Comparison of ENCODE assay signal across 8 mouse cellular contexts in genomic region chr2:27027618-27028436, GRCm38 (mm10). TPM values are rescaled to one million over a fixed set of nuclear protein-coding genes. Genes with fewer than 3 reads are reported as not detected.
DNase-seq lines count a peak whose midpoint lies in the region; ATAC-seq and TF ChIP-seq lines count a peak whose summit lies in the region.

Slc2a6 (minus strand) TSS chr2:27027998.

- peak within 1 kb of the TSS; percentile 86 for H3K4me2 ChIP-seq in CH12.LX (ENCODE audit: insufficient read depth, low read depth, poor library complexity, severe bottlenecking)
- peak within 1 kb of the TSS; percentile 67 for H3K4me2 ChIP-seq in forebrain, embryonic 13.5 days
- H3K4me2 ChIP-seq in liver, embryonic 16.5 days (ENCODE audit: low read depth, low read length) = peak within 1 kb of the TSS; percentile 43
- peak within 1 kb of the TSS; percentile 57 for H3K4me2 ChIP-seq in neural tube, embryonic 12.5 days (replicated peaks)
- peak within 1 kb of the TSS; percentile 44 for H3K4me2 ChIP-seq in stomach, postnatal 0 days (replicated peaks; ENCODE audit: low read depth)

- TF ChIP-seq RAD21 in CH12.LX (IDR thresholded peaks at IDR 0.05; ENCODE audit: low read depth, low read length) = no peak

- TF ChIP-seq EP300 in CH12.LX (IDR thresholded peaks at IDR 0.05; ENCODE audit: low read length) = no peak
- no peak for TF ChIP-seq EP300 in stomach, postnatal 0 days (optimal IDR thresholded peaks at IDR 0.05)

- peak within 1 kb of the TSS; percentile 72 for H3K9ac ChIP-seq in CH12.LX (ENCODE audit: insufficient read depth, low read depth)
- peak within 1 kb of the TSS; percentile 55 for H3K9ac ChIP-seq in forebrain, embryonic 13.5 days
- no peak within 1 kb of the TSS for H3K9ac ChIP-seq in liver, embryonic 16.5 days (ENCODE audit: low read depth, low read length)
- H3K9ac ChIP-seq in neural tube, embryonic 12.5 days = peak within 1 kb of the TSS; percentile 47
- H3K9ac ChIP-seq in stomach, postnatal 0 days (ENCODE audit: low read length) = peak within 1 kb of the TSS; percentile 35

- peak within 1 kb of the TSS; percentile 72 to 74 (median 73) for H3K4me3 ChIP-seq in CH12.LX (replicated peaks in 1 of 3; ENCODE audit: low read depth in 2 of 3, low read length in 2 of 3, poor library complexity in 1 of 3)
- peak within 1 kb of the TSS; percentile 37 for H3K4me3 ChIP-seq in forebrain, embryonic 13.5 days
- 0 out of 2 replicates have a peak within 1 kb of the TSS, but pooled peaks have one; percentile 25 for H3K4me3 ChIP-seq in liver, embryonic 16.5 days (ENCODE audit: low read depth, low read length)
- peak within 1 kb of the TSS; percentile 30 for H3K4me3 ChIP-seq in neural tube, embryonic 12.5 days
- H3K4me3 ChIP-seq in stomach, postnatal 0 days (ENCODE audit: low read depth, low read length) = no peak within 1 kb of the TSS; the same call in 1 of the 2 replicates

- H3K79me2 ChIP-seq in CH12.LX (replicated peaks; ENCODE audit: control insufficient read depth, extremely low read depth, insufficient read depth, poor library complexity, severe bottlenecking) = peaks cover 4% of the 10 kb centered on the region; the same call in 1 of the 2 replicates

- peak; percentile 99 for ATAC-seq in forebrain, embryonic 13.5 days
- peak; percentile 90 for ATAC-seq in liver, embryonic 16.5 days (ENCODE audit: low read depth)
- peak; percentile 98 for ATAC-seq in neural tube, embryonic 12.5 days (ENCODE audit: low FRiP score, low read depth)
- peak; percentile 97 for ATAC-seq in stomach, postnatal 0 days (ENCODE audit: low FRiP score, low TSS enrichment)

- intact Hi-C loops in heart, postnatal 10 days (cut with DNase I) = no loop called here

- in situ Hi-C loops in CH12.LX (cut with MboI; ENCODE audit: low pct_ligation_motif_present, low pct_unique_long_range_greater_than_20kb, low sequenced_read_pairs) = no loop called here

- no peak for TF ChIP-seq CTCF in CH12.LX (conservative IDR thresholded peaks at IDR 0.05 in 1 of 2, IDR thresholded peaks at IDR 0.05 in 1 of 2; ENCODE audit: low read depth in 2 of 2, low read length in 2 of 2)
- no peak for TF ChIP-seq CTCF in stomach, postnatal 0 days (IDR thresholded peaks at IDR 0.05; ENCODE audit: low read depth)

- peak; percentile 89 for DNase-seq in CH12.LX (ENCODE audit: extremely low read depth)
- peak; percentile 68 for DNase-seq in c-Kit-positive CD71-positive TER-119-positive erythroid progenitor cells, embryonic 14.5 days (ENCODE audit: low spot score)
- peak; percentile 87 for DNase-seq in heart, postnatal 10 days
- DNase-seq in kidney, postnatal 4 days = peak; percentile 89 to 94
- DNase-seq in stomach, postnatal 0 days (ENCODE audit: low spot score) = peak; percentile 92

- WGBS in forebrain, embryonic 13.5 days = 2% methylated on average over 38 of the region's 38 CpGs
- WGBS in liver, embryonic 16.5 days (ENCODE audit: insufficient replicate concordance) = 2% methylated on average over 38 of the region's 38 CpGs
- WGBS in neural tube, embryonic 12.5 days = 2% methylated on average over 38 of the region's 38 CpGs
- WGBS in stomach, postnatal 0 days = 3% methylated on average over 36 of the region's 38 CpGs

- H3K27me3 ChIP-seq in CH12.LX (replicated peaks) = no peaks in the 10 kb centered on the region
- peaks cover 22% of the 10 kb centered on the region for H3K27me3 ChIP-seq in forebrain, embryonic 13.5 days
- peaks cover 5% of the 10 kb centered on the region for H3K27me3 ChIP-seq in liver, embryonic 16.5 days (ENCODE audit: control insufficient read depth, insufficient read depth, low read depth, low read length)
- H3K27me3 ChIP-seq in neural tube, embryonic 12.5 days (replicated peaks) = no peaks in the 10 kb centered on the region
- no peaks in the 10 kb centered on the region for H3K27me3 ChIP-seq in stomach, postnatal 0 days (ENCODE audit: control insufficient read depth, insufficient read depth, low read length)

- peaks cover 21 to 27% of the 10 kb centered on the region in 2 experiments for H3K36me3 ChIP-seq in CH12.LX (replicated peaks in 1 of 2; ENCODE audit: control insufficient read depth in 1 of 2, insufficient read depth in 1 of 2, low read length in 1 of 2)
- H3K36me3 ChIP-seq in forebrain, embryonic 13.5 days (ENCODE audit: poor library complexity, severe bottlenecking) = no peaks in the 10 kb centered on the region
- H3K36me3 ChIP-seq in liver, embryonic 16.5 days (ENCODE audit: control insufficient read depth, insufficient read depth) = no peaks in the 10 kb centered on the region
- no peaks in the 10 kb centered on the region for H3K36me3 ChIP-seq in neural tube, embryonic 12.5 days
- no peaks in the 10 kb centered on the region for H3K36me3 ChIP-seq in stomach, postnatal 0 days (ENCODE audit: control insufficient read depth, insufficient read depth, low read length)

- TF ChIP-seq POLR2A in CH12.LX (IDR thresholded peaks at IDR 0.05; ENCODE audit: low read depth, low read length) = peak; percentile 87

- peaks cover 25 to 63% of the 10 kb centered on the region in 2 experiments for H3K4me1 ChIP-seq in CH12.LX (ENCODE audit: control insufficient read depth in 1 of 2, insufficient read depth in 2 of 2)
- peaks cover 16% of the 10 kb centered on the region for H3K4me1 ChIP-seq in forebrain, embryonic 13.5 days
- H3K4me1 ChIP-seq in liver, embryonic 16.5 days (ENCODE audit: control insufficient read depth, low read depth, low read length) = peaks cover 9% of the 10 kb centered on the region
- peaks cover 12% of the 10 kb centered on the region; the same call in 1 of the 2 replicates for H3K4me1 ChIP-seq in neural tube, embryonic 12.5 days
- 0 out of 2 replicates have a peak, but pooled peaks cover 2% of the 10 kb centered on the region for H3K4me1 ChIP-seq in stomach, postnatal 0 days (replicated peaks; ENCODE audit: control insufficient read depth, insufficient read depth)

- H3K9me3 ChIP-seq in CH12.LX (replicated peaks; ENCODE audit: low read length) = no peaks in the 10 kb centered on the region
- H3K9me3 ChIP-seq in forebrain, embryonic 13.5 days (replicated peaks) = no peaks in the 10 kb centered on the region
- no peaks in the 10 kb centered on the region for H3K9me3 ChIP-seq in liver, embryonic 16.5 days (replicated peaks; ENCODE audit: control insufficient read depth, low read length)
- H3K9me3 ChIP-seq in neural tube, embryonic 12.5 days = no peaks in the 10 kb centered on the region
- H3K9me3 ChIP-seq in stomach, postnatal 0 days (ENCODE audit: control insufficient read depth, low read length) = no peaks in the 10 kb centered on the region

- H3K27ac ChIP-seq in CH12.LX (ENCODE audit: insufficient read depth, low read depth) = peak within 1 kb of the TSS; percentile 77
- no peak within 1 kb of the TSS for H3K27ac ChIP-seq in forebrain, embryonic 13.5 days
- H3K27ac ChIP-seq in liver, embryonic 16.5 days (ENCODE audit: low read length) = no peak within 1 kb of the TSS
- no peak within 1 kb of the TSS for H3K27ac ChIP-seq in neural tube, embryonic 12.5 days
- H3K27ac ChIP-seq in stomach, postnatal 0 days (replicated peaks) = peak within 1 kb of the TSS; percentile 10; the same call in 1 of the 2 replicates

- dilution Hi-C loops in CH12.LX (cut with MboI; ENCODE audit: extremely low pct_ligation_motif_present, extremely low pct_unique_long_range_greater_than_20kb, low sequenced_read_pairs) = no loop called here

TF ChIP-seq in CH12.LX, 34 proteins besides CTCF, POLR2A, EP300 and RAD21 (continues in another document):
- TF ChIP-seq USF1 (IDR thresholded peaks at IDR 0.05; ENCODE audit: low read depth, low read length) (no peak), CHD2 (IDR thresholded peaks at IDR 0.05; ENCODE audit: low read length) (no peak), CHD1 (IDR thresholded peaks at IDR 0.05; ENCODE audit: low read depth, low read length) (no peak), MXI1 (IDR thresholded peaks at IDR 0.05; ENCODE audit: low read depth, low read length) (peak; percentile 55; the same call in 1 of the 2 replicates), POLR2AphosphoS2 (IDR thresholded peaks at IDR 0.05; ENCODE audit: low read depth, low read length) (no peak; the same call in 1 of the 2 replicates), TBP (conservative IDR thresholded peaks at IDR 0.05; ENCODE audit: low read depth, low read length) (peak; percentile 78), TCF12 (IDR thresholded peaks at IDR 0.05; ENCODE audit: low read depth, low read length) (peak; percentile 56; the same call in 1 of the 2 replicates), GABPA (IDR thresholded peaks at IDR 0.05; ENCODE audit: insufficient replicate concordance, low read depth, low read length) (no peak), IRF4 (IDR thresholded peaks at IDR 0.05; ENCODE audit: low read depth, low read length) (no peak), ZNF384 (IDR thresholded peaks at IDR 0.05; ENCODE audit: low read depth, low read length) (no peak), ZC3H11A (IDR thresholded peaks at IDR 0.05; ENCODE audit: low read depth, low read length) (no peak), MAZ (IDR thresholded peaks at IDR 0.05; ENCODE audit: low read depth, low read length) (no peak), BHLHE40 (IDR thresholded peaks at IDR 0.05; ENCODE audit: low read depth, low read length) (peak; percentile 92), KAT2A (IDR thresholded peaks at IDR 0.05; ENCODE audit: insufficient replicate concordance, low read length) (no peak), JUND (conservative IDR thresholded peaks at IDR 0.05; ENCODE audit: low read depth, low read length) (no peak), HCFC1 (IDR thresholded peaks at IDR 0.05; ENCODE audit: low read depth, low read length) (no peak), NRF1 (IDR thresholded peaks at IDR 0.05; ENCODE audit: low read depth, low read length) (peak; percentile 63), USF2 (conservative IDR thresholded peaks at IDR 0.05; ENCODE audit: low read depth, low read length) (no peak), MAX (IDR thresholded peaks at IDR 0.05; ENCODE audit: low read length) (peak; percentile 62), SIN3A (IDR thresholded peaks at IDR 0.05; ENCODE audit: low read length) (peak; percentile 17; the same call in 1 of the 2 replicates), PAX5 (IDR thresholded peaks at IDR 0.05; ENCODE audit: low read length) (no peak), NELFE (IDR thresholded peaks at IDR 0.05; ENCODE audit: low read depth, low read length) (peak; percentile 79), SMC3 (IDR thresholded peaks at IDR 0.05; ENCODE audit: low read depth, low read length) (no peak)

RNA-seq across cellular contexts. Expression of gene Slc2a6, which starts in this region (rescaled TPM):
- 49.8 and 55.9 TPM in 2 replicates for total RNA-seq in CH12.LX (2012; rRNA removed)
- total RNA-seq in CH12.LX (2014; rRNA removed) = 37.3 and 43.3 TPM in 2 replicates
- polyA plus RNA-seq in CH12.LX (2012; ENCODE audit: insufficient read length, low read depth) = 17.1 and 22.1 TPM in 2 replicates
- 2.0 and 2.6 TPM in 2 replicates for polyA plus RNA-seq in forebrain, embryonic 13.5 days (2015; fragmentation: Nextera tagmentation; extraction: Ambion mirVana)
- total RNA-seq in heart, postnatal 10 days (2021) = under 1 TPM in 1 of 2 experiments, not detected in 1; 0.14 TPM
- 0.32 and 0.40 TPM in 2 replicates for polyA plus RNA-seq in liver, embryonic 16.5 days (2015; fragmentation: Nextera tagmentation; extraction: Ambion mirVana)
- 6.1 and 7.9 TPM in 2 replicates for polyA plus RNA-seq in neural tube, embryonic 12.5 days (2016; fragmentation: Nextera tagmentation; extraction: Ambion mirVana)
- 2.0 and 2.7 TPM in 2 replicates for polyA plus RNA-seq in stomach, postnatal 0 days (2015; fragmentation: Nextera tagmentation; extraction: Ambion mirVana)

Comparison
In these comparisons a context has a peak if more than half of its experiments do, and no peak if none do; other contexts are left out.
1. RNA of gene Slc2a6 (total RNA-seq): 37.3 to 55.9 TPM in CH12.LX; 0.14 TPM in heart, postnatal 10 days; every median in the first group is over 10 times any median in the second.
2. Peak in DNase-seq in heart, postnatal 10 days; RNA of the gene not detected or under 1 TPM.
3. Peak in ATAC-seq, H3K4me3 ChIP-seq and H3K4me2 ChIP-seq in liver, embryonic 16.5 days; RNA of the gene not detected or under 1 TPM.
4. H3K27ac ChIP-seq: peak in CH12.LX (single experiment) and stomach, postnatal 0 days (single experiment); none in forebrain, embryonic 13.5 days (single experiment), liver, embryonic 16.5 days (single experiment) and neural tube, embryonic 12.5 days (single experiment).
5. Peak in every context shown above with its lines, with median percentiles within 50 percentile points of each other: DNase-seq, H3K4me2 ChIP-seq and ATAC-seq.